Mouse (Mus musculus): ENCODE measurements around the gene Spem2.

- TF ChIP-seq CTCF (IDR thresholded peaks at IDR 0.05; ENCODE audit: insufficient read depth, low read length) (no peak), POLR2A (IDR thresholded peaks at IDR 0.05; ENCODE audit: borderline replicate concordance, extremely low read depth, low read depth, low read length) (no peak)
Observed at GRCm38 (mm10) chr11:69853994-69854393, 35.7 kb upstream of the Spem2 start.

Data from lung, adult 2 months (tissue).